Mouse (Mus musculus) neural tube, embryonic 14.5 days (tissue): ENCODE results near the gene Gm9747. TPM values are rescaled to one million over a fixed set of nuclear protein-coding genes. Genes with fewer than 3 reads are reported as not detected.
A peak's percentile ranks its signal among the peaks of the same experiment; 100 is the strongest.

Source experiments
- ATAC-seq: fragments of 200-750 bp; cut with Nextera tagmentation; 2 replicates; pipeline ENCODE4 v1.8.0; 2017; ENCODE audit warnings: low read depth, mild to moderate bottlenecking, moderate TSS enrichment, moderate library complexity
- H3K27ac ChIP-seq: fragments of 300-500 bp; sonication (generic); 2 replicates; pipeline ENCODE4 v1.5.1; 2014; ENCODE audit warnings: low read depth, mild to moderate bottlenecking, control low read depth, low read length, moderate library complexity, mixed read lengths
- H3K27me3 ChIP-seq: fragments of 300-500 bp; sonication (generic); 2 replicates; pipeline ENCODE4 v1.6.1; 2014; ENCODE audit warnings: low read length; ENCODE audit not compliant: control insufficient read depth, insufficient read depth
- H3K36me3 ChIP-seq: fragments of 300-500 bp; sonication (generic); 2 replicates; pipeline ENCODE4 v1.6.1; 2014; ENCODE audit warnings: low read length, mixed read lengths; ENCODE audit not compliant: control insufficient read depth, insufficient read depth
- H3K4me1 ChIP-seq: fragments of 300-500 bp; sonication (generic); 2 replicates; pipeline ENCODE4 v1.6.1; 2014; ENCODE audit warnings: low read length; ENCODE audit not compliant: control insufficient read depth, insufficient read depth
- H3K4me2 ChIP-seq: fragments of 300-500 bp; sonication (generic); 2 replicates; pipeline ENCODE4 v1.6.1; 2014; ENCODE audit warnings: mild to moderate bottlenecking, low read depth, low read length, control low read depth
- H3K4me3 ChIP-seq: fragments of 300-500 bp; sonication (generic); 2 replicates; pipeline ENCODE4 v1.5.1; 2014; ENCODE audit warnings: low read depth, low read length, control low read depth, mixed read lengths
- H3K9ac ChIP-seq: fragments of 300-500 bp; sonication (generic); replicated peaks from 2 replicates; pipeline ENCODE4 v1.6.1; 2014; ENCODE audit warnings: low read depth, mild to moderate bottlenecking, control low read depth, low read length, mixed read lengths
- H3K9me3 ChIP-seq: fragments of 300-500 bp; sonication (generic); 2 replicates; pipeline ENCODE4 v1.6.1; 2016; ENCODE audit warnings: low read length; ENCODE audit not compliant: control insufficient read depth
- WGBS: fragments of 180-500 bp; shearing (Covaris S2); extraction: QIAGEN DNeasy Blood & Tissue Kit; methylation state at CpG from one replicate; pipeline ENCODE4 v1.1.7; 2014; 5-methylcytosine and 5-hydroxymethylcytosine counted together
- polyA plus RNA-seq: library from polyadenylated mRNA; unstranded; fragments of >200 nt; fragmentation: Nextera tagmentation; extraction: Ambion mirVana; gene quantifications from 2 replicates; pipeline ENCODE4 v1.2.1, GENCODE M21; 2014

Gm9747 gene
- polyA plus RNA-seq, 1 experiment from 2014 or later = 33.9 TPM

DNA sequence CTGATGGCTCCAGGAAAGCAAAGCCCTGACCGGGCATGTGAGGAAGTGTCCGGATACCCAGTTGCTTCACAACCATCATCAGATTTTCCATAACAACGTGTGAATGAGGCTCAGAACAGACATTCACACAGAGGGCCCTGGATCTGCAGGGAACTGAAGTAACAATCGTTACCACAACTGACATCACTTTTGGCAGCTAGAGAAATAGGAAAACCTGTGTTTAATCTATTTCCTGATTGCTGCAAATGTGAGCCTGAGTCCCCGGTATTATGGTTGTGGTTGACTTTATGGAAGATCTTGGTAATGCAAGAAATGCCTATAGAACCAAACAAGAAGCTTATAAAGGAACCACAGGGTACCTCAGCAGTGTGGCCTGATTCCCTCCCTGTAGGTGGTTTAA lies 12.1 kb downstream of the Gm9747 start:
- H3K36me3 ChIP-seq = no peaks in the 10 kb centered on the region
- 90% methylated on average over 5 of the region's 5 CpGs for WGBS
- no peaks in the 10 kb centered on the region for H3K27me3 ChIP-seq
- H3K27ac ChIP-seq = no peak overlapping the region
- no peak overlapping the region for H3K4me2 ChIP-seq
- H3K9me3 ChIP-seq = no peaks in the 10 kb centered on the region
- no peak overlapping the region for H3K9ac ChIP-seq
- no peak for ATAC-seq
- no peaks in the 10 kb centered on the region for H3K4me1 ChIP-seq
- no peak overlapping the region for H3K4me3 ChIP-seq

DNA sequence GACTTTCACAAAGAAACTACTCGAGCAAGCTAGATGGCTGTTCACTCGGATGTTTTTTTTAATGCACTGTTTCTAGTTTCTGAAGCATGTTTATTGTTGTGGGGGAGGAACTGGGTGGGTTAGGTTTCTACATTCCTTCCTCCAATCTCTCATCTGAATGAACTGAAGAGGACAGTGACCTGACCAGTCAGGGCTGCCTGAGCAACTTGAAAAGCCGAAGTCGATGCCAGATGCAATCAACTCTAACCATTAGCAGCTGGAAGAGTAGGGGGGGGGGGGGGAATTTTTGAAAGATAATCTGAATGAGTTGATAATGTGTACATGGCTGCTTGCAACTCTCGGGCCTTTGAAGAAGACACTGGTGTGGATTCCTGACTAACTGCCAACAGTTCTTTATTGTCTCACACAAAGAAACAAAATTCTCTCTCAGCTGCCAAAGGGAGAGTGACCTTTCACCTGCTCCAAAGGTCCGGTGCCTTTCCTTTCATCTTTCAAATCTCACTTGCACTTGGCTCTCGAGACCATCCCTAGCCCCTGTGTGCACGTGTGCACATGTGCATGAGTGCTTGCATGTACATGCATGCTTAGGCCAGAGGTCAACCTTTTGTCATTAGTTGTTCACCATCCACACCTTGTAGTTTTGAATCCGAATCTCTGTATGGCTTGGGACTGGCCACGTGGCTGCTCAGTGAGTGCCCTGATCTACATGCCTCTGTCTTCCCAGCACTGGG lies 14.5 kb downstream of the Gm9747 start:
- Histone ChIP-seq H3K36me3 (no peaks in the 10 kb centered on the region), H3K9me3 (no peaks in the 10 kb centered on the region)
- WGBS = 71% methylated on average over 10 of the region's 10 CpGs

DNA sequence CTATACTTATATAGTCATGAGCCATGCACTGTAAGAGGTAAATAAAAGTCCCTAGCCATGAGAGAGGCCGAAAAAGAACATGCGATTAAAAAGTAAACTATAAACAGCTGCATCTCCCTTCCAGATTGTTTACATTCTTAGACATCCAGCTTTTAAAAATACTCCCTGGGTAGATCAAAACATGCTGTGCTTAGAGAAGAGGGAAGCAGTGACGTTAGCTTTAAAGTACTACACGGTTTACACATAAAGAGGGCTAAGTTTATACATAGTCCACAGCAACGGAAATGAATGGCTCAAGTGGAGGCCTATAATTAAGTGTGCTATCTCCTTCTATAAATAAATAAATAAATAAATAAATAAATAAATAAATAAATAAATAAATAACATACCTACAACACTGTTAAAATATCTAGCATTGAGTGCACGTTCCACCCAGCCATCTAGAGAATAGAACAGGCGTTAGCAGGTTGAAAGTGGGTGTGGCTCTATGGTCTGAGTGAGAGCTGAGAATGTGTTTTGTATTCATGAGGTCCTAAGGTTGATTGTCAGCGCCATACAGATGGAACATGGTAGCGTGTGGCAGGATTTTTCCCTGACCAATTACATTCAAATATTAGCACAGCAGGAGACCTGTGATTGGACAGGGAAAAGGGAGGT lies 21.0 kb downstream of the Gm9747 start:
- Histone ChIP-seq H3K27me3 (no peaks in the 10 kb centered on the region), H3K27ac (no peak overlapping the region), H3K9ac (no peak overlapping the region), H3K9me3 (no peaks in the 10 kb centered on the region), H3K36me3 (no peaks in the 10 kb centered on the region), H3K4me1 (no peaks in the 10 kb centered on the region), H3K4me3 (no peak overlapping the region), H3K4me2 (no peak overlapping the region)
- no peak for ATAC-seq
- 78% methylated on average over 9 of the region's 9 CpGs for WGBS

More for the DNA sequence above, 14.5 kb downstream of the Gm9747 start:
- Histone ChIP-seq H3K4me3 (no peak overlapping the region), H3K9ac (no peak overlapping the region), H3K27me3 (no peaks in the 10 kb centered on the region), H3K4me1 (no peaks in the 10 kb centered on the region), H3K4me2 (no peak overlapping the region), H3K27ac (no peak overlapping the region)
- ATAC-seq = no peak

DNA sequence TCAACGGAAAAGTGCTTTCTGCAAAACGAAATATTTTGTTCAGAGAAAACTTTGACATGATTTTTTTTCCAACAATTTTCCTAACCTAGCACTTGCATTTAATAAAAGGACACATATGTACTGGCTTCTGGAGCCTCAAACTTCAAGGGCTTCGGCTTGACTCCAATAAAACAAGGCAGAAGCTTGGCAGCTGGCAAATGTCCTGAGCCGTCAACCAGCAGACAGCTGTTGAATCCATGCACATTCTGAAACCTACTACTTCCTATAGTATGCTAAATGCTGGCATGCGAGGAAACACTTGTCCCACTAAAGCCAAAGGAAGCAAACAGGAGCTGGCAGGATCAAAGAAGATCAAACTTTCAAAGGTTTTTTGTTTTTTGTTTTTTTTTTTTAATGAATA lies 24.5 kb downstream of the Gm9747 start:
- Histone ChIP-seq H3K27me3 (no peaks in the 10 kb centered on the region), H3K9me3 (no peaks in the 10 kb centered on the region), H3K27ac (no peak overlapping the region), H3K36me3 (no peaks in the 10 kb centered on the region), H3K9ac (no peak overlapping the region), H3K4me3 (no peak overlapping the region), H3K4me2 (no peak overlapping the region), H3K4me1 (no peaks in the 10 kb centered on the region)
- WGBS = 67% methylated on average over 5 of the region's 5 CpGs
- ATAC-seq = no peak

DNA sequence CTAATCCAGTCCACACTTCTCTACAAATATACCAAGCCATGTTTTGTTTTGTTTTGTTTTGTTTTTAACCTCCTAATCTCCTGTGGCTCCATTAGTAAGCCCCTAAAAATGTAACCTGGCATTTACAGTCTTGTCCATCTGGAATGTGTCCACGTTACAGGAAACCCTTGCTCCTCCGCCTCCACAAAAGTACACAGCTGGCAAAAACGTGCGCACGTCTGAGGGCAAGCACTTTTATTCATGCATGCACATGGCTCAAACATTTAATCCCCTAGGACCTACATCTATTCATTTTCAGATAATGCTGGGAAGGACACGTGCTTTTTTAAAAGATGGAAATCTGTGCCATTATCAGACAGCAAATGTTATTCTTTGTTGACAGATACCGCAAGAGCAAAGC lies 25.4 kb downstream of the Gm9747 start:
- H3K9ac ChIP-seq = no peak overlapping the region
- H3K36me3 ChIP-seq = no peaks in the 10 kb centered on the region
- H3K27me3 ChIP-seq = no peaks in the 10 kb centered on the region
- no peaks in the 10 kb centered on the region for H3K9me3 ChIP-seq
- H3K4me3 ChIP-seq = no peak overlapping the region
- 42% methylated on average over 7 of the region's 7 CpGs for WGBS
- ATAC-seq = no peak
- no peak overlapping the region for H3K4me2 ChIP-seq
- no peak overlapping the region for H3K27ac ChIP-seq
- H3K4me1 ChIP-seq = no peaks in the 10 kb centered on the region

DNA sequence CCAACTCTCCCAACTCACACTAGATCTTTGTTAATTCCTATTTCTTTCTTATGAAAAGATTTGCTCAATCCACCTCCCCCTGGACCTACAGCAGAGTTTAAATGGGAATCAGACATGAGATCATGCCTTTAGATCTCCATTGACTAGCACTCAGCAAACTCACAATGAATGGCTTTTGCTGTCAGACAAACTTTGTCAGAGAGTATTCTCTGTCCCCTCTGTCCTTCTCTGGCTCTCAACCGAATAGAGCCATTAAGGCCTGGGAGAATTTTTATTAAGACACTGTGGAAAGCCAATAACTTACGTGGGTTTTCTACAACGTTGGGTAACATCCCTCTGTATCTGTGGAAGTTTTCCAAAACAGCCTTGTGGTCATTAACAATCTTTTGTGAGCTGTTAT lies 27.1 kb downstream of the Gm9747 start:
- H3K27ac ChIP-seq = no peak overlapping the region
- H3K9me3 ChIP-seq = no peaks in the 10 kb centered on the region
- 54% methylated on average over 3 of the region's 3 CpGs for WGBS
- ATAC-seq = no peak
- H3K36me3 ChIP-seq = no peaks in the 10 kb centered on the region
- no peaks in the 10 kb centered on the region for H3K27me3 ChIP-seq
- H3K4me3 ChIP-seq = no peak overlapping the region
- H3K4me1 ChIP-seq = no peaks in the 10 kb centered on the region
- H3K9ac ChIP-seq = no peak overlapping the region
- H3K4me2 ChIP-seq = no peak overlapping the region

DNA sequence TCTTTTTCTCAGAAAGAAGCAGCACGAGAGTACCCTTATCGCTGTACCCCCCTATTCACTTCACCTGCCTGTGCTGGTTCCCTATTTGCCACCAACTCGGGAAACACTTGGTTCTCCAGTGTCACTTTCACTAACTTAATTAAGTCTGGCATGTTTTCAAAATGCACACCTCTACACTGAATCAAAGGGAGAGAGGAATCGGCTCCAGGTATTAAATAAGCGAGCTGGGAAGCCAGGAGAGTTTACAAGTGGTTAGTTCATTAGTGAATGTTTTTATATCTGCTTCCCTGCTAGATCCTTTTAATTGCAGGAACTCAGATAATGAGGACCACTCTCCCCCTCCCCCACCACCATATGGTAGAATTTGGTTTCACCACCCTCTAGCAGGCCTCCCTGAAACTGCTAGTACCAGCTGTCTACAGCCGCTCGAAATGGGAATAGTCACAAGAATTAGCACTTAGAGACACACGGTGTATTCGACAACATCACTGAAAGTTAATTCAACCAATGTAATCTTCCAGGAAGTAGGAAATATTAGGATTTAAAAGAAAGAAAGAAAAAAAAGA lies 28.2 kb downstream of the Gm9747 start:
- peak; percentile 78; the same call in 1 of the 2 replicates for ATAC-seq
- no peaks in the 10 kb centered on the region for H3K4me1 ChIP-seq
- H3K27ac ChIP-seq = no peak overlapping the region
- no peaks in the 10 kb centered on the region for H3K9me3 ChIP-seq
- no peak overlapping the region for H3K4me2 ChIP-seq
- no peaks in the 10 kb centered on the region for H3K27me3 ChIP-seq
- H3K36me3 ChIP-seq = no peaks in the 10 kb centered on the region
- no peak overlapping the region for H3K9ac ChIP-seq
- WGBS = 41% methylated on average over 9 of the region's 9 CpGs
- H3K4me3 ChIP-seq = no peak overlapping the region

DNA sequence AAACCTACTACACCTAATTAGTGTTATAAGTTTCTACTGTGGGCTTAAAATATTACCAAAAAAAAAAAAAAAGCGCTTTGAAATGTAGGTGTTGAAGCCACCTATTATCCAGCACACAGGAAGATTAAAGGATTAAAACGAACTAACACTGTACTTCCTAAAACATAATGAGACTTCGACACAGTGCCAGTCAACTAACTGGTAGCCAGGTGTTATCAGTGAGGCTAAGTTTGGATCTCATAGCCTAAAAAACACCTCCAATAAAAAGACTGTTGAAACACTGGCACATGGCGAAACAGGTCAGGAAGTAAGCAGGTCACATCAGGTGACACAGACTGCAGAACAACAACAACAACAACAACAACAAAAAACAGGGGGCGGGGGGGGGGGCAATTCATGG lies 28.7 kb downstream of the Gm9747 start:
- Histone ChIP-seq H3K9ac (no peak overlapping the region), H3K4me1 (no peaks in the 10 kb centered on the region), H3K36me3 (no peaks in the 10 kb centered on the region), H3K9me3 (no peaks in the 10 kb centered on the region), H3K4me2 (no peak overlapping the region), H3K27me3 (no peaks in the 10 kb centered on the region), H3K27ac (no peak overlapping the region), H3K4me3 (no peak overlapping the region)
- 86% methylated on average over 5 of the region's 5 CpGs for WGBS
- no peak for ATAC-seq

DNA sequence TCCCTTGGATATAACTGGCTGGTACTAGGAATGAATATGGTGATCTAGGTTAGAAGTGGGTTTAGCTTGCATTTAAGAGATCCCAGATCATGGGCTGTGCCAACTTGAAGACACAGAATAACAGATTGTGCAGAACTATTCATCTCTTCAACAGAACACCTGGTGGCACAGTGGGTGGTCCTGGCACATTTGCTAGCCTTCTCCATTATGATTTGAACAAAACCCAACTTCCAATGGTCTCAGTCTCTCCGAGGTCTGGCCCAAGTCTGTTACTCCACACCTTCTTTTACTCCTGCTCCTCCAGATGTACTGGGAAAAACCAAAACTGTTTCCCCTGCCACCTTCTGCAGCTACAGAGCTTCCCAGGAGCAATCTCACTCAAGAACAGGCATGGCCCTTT lies 29.4 kb downstream of the Gm9747 start:
- no peak overlapping the region for H3K9ac ChIP-seq
- no peak overlapping the region for H3K4me3 ChIP-seq
- H3K4me2 ChIP-seq = no peak overlapping the region
- 65% methylated on average over 1 of the region's 1 CpGs for WGBS
- ATAC-seq = no peak
- no peak overlapping the region for H3K27ac ChIP-seq
- no peaks in the 10 kb centered on the region for H3K27me3 ChIP-seq
- no peaks in the 10 kb centered on the region for H3K36me3 ChIP-seq
- no peaks in the 10 kb centered on the region for H3K4me1 ChIP-seq
- no peaks in the 10 kb centered on the region for H3K9me3 ChIP-seq
